Mouse (Mus musculus): ENCODE measurements around the gene Hnf1b.

Hnf1b gene

DNA sequence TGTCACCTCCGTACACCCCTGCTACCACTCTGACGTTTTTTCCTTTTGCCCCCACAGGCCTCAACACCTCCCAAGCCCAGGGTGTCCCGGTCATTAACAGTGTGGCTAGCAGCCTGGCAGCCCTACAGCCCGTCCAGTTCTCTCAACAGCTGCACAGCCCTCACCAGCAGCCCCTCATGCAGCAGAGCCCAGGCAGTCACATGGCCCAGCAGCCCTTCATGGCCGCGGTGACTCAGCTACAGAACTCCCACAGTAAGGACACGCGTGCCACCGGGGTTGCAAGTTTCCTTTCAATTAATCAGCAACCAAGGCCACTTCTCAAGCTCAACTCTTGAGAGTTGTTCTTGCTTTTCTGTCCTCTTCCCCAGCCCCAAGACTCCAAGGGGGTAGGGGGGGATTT lies 43.5 kb downstream of the Hnf1b start:
- DNase-seq (ENCODE audit: low spot score in 2 of 2), result no peak

DNA sequence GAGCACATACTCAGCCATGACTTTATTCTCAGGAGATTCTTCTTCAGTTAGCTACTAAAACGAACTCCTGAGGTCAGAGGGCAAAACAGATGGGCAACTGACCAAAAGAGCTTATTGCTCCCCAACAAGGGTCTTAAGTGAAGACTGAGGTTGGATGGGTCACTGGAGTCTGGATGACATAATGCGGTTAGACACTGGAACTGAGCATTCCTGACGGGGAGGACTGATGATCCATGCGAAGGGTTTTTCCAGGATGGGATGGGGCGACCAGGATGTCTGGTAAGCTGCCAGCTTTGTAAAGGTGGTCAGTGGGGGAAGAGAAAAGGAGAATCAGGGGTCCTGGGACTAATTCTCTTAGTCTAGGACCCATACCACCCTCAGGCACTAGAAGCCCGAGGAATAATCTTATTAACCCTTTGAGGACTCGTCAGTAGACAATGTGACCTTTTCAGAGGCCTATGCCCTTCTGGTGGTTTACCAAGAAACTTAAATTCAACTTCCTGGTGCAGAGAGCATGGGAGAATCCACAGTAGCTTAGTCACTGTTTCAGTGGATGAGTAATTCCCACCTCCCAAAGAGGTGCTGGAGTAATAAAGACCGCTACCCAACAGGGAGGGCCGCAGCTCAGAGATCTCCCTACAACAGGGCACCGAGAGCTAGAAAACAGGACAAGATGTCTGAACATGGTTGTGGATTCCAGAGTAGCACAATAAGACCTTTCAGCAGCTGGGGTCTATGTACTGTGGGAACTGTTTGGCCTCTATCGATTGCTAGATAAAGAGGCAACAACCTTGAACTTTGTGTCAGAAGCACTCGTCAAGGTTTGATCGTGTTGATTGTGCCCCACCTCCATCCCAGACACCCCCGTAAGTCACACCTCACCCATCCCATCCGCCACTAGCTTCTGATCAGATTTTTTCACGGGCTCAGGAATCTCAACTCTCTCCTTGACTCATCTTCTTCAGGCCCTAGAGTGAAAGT lies 46.9 kb downstream of the Hnf1b start:
- no peak for DNase-seq (ENCODE audit: low spot score in 2 of 2)

DNA sequence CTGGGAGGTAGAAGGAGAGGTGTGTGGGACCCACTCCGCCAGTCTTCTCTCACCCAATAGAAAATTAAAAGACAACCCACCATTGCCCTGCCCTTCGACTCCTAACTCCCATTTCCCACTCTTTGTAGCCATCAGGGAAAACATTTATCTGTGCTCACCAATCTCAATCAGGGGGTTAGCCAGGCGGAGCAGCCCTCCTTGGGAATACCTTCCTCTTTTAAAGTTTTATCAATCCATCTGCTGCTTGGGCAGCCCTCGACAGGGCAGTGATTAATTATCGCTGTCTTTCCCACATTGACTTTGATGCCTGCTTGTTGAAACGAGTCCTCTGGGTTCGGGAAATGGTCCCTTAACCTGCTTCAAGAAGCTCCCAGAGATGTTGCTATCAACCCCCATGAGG lies 47.7 kb downstream of the Hnf1b start:
- DNase-seq (ENCODE audit: low spot score in 2 of 2), result no peak

DNA sequence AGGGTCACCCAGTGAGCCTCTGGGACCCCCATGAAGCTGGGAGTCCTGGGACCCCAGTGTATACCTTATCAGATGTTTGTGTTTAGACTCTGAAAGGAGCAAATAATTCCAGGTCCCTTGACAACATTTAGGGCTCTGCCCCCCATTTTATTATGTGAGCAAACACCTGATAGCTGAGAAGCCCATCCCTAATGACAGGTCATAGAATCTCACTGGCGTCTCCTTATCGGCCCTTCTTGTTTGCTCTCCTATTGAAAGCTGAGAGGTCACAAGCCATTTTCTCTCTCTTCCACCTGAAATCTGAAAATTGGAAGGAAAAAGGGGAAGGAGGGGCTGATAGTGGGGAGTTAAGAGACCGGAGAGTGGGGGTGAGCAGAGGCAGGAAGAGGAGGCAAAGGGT lies 52.9 kb downstream of the Hnf1b start:
- DNase-seq (ENCODE audit: low spot score in 2 of 2), result no peak

DNA sequence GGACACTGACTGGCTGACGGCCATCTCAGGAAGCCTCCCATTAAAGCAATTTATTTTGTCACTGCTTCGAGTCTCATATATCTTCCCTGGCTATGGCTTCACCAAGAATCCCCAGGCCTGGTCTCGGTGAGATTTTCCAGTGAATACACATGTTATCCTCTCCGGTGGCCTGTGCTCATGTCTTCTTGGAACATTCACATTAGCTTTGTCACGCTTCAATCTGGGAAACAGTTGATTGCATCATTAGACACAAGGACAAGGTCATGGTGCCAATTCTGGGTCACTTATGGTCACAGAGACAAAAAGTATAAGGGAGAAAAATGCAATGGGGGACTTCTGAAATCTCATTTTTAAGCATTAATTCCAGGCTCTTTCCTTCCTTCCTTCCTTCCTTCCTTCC lies 55.9 kb downstream of the Hnf1b start:
- DNase-seq (ENCODE audit: low spot score in 2 of 2), result no peak

DNA sequence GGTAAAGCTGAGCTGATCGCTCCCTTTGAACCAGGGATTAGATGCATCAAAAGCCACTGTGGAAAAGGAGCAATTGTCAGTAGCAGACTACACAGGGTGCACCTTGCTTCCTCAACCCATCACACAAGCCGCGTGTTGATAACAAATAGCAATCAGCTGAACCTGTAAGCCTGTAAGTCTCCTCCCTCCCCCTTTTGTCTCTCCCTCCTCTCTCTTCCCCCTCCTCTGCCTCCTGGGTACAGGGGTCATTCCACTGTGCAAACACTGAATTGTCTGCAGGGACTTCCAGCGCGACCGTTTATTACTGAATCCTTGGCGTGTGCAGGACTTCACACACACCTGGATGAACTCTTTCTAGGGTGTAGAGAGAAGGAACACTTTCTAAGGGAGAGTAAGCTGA lies 58.5 kb downstream of the Hnf1b start:
- DNase-seq (ENCODE audit: low spot score in 2 of 2), result no peak

DNA sequence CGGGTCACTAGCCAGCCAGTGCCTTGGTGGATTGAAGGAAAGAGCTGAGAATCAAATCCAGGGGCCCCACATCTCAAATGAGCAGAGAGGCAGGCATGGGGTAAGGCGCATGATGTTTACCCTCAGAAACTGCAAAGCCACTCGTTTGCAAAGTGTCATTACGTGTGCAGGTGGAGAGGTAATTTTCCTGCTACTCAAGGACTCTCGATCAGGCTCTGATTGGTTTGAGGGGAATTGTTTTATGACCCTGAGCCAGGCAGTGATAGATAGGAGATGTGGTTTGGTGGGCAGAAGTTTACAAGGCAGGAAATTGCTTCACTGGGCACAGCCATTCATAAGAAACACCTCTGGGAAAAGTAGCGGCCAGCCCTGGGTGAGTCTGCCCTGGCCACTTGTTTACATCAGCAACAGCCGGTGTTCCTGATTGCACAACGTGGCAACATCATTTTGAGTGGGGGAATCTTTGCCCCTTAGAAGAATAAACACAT lies 64.0 kb downstream of the Hnf1b start:
- DNase-seq (ENCODE audit: low spot score in 2 of 2), result no peak

DNA sequence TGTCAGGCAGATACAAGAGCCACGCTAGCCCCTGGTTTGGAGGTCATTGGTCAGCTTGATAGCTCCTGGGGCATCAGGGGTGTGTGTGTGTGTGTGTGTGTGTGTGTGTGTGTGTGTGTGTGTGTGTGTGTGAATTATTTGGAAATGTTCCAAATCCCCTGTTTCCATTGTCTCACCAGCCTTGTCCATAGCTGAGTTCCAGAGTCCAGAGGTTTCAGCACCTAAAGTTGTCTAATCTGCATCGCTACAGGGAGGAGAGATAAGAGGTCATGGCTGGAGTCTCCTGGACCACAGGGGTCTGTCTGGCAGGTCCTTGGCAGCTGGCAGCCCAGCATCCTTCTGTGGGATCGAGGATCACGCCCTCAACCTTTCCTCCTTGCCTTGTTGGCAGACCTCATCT lies 64.6 kb downstream of the Hnf1b start:
- DNase-seq (ENCODE audit: low spot score in 2 of 2), result no peak

DNA sequence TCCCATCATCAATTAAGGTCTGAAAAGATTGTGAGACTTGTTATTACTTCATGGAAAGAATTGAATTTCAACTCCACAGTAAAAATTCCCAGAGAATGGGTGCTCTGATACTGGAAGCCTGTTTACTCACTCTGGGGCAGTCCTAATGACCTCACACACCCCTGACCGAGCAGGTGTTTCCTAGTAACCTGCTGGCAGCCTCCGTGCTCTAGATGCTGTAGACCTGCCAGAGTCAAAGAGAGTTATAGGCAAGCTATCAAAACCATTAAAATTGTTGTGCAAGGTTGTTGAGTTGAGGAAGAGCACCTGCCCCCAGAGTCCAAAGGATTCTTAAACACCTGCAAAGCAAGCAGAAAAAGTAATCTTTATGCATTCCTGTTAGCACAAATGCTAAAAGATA lies 72.7 kb downstream of the Hnf1b start:
- no peak for DNase-seq (ENCODE audit: low spot score in 2 of 2)

DNA sequence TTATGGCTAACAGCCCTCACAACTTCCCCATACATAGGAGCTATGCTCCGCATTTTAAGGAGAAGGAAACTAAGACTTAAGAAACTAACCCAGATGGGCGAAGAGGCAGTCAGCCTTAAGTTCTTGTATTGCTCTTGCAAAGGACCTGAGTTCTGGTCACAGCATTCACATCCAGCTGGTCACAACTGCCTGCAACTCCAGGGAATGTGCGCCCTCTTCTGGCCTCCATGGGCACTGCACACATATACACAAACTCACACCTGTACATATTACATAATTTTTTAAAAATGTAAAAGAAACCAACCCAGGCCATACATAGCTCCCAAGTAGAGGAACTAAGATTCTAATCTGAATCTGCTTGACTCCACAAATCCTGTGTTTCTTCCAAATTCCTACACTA lies 77.2 kb downstream of the Hnf1b start:
- DNase-seq (ENCODE audit: low spot score in 2 of 2), result no peak

DNA sequence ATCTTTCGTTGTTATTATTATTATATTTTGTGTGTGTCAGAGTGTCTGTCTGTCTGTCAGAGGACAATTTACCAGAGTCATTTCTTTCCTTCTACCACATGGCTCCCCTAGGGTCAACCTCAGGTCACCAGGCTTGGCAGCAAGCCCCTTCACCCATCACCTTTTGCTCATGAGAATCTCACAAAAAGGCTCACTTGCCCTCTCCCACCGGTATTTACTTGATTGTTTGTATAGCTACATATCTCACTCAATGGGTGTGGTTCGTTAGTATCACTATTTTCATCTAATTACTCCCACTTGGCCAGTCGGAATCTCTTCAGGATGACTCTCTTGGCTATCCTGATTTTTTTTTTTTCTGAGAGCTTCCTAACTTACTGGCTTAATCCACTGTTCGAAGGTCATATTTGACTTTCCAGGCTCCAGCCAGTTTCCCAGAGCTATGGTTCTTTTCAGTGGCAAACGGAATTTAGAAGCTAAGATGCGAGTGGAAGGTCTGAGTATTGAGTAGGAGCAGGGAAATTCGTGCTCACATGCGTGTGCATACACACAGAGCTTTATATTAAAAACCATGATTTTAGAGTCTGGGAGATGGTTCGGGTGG lies 82.7 kb downstream of the Hnf1b start:
- DNase-seq (ENCODE audit: low spot score in 2 of 2), result no peak

DNA sequence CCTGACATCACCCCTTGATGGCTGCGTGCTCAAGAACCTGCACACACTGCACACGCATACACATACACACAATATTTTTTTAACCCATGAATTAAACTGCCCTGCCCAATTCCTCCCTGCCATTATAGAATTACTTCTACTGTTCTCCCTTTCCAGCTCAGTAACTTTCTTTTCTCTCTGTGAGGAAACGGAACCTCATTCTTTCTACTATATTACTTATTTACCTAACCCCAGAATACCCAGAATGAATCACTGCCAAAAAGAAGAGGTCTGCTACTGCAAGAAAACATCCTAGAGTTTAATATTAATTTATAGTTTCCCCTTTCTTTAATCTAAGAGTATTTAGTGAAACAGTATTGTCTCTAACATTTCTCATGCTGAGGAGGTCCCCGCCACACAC lies 83.5 kb downstream of the Hnf1b start:
- no peak for DNase-seq (ENCODE audit: low spot score in 2 of 2)

DNA sequence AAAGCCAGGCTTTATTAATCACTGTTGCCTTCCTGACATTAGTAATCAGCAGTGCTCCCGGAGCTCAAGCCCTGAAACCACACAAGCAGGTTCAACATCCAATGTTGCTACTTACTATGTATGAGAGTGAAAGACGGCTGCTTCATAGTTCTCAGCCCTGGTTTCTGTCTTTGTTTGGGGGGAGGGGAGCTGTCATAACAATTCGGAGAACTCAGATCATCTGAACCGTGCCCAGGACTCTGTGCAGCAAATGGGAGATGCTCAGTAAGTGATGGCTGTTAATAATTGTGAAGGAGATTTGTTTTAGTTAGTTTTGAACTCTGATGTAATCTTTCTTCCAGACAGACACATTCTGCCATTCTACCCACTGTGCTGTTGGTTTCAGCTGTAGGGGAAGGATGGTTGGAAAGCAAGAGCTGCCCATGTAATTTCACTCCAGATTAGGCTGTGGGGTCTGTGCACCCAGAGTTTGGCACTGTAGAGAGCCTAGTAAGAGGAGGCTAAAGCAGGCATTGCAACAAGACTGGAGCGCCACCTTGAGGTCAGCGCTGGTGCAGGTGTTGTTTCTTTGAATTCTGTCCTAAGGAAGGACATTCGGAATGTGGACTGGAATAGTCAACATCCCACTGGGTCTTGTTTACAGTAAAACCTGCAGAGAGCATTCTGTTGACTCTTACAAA lies 86.3 kb downstream of the Hnf1b start:
- DNase-seq (ENCODE audit: low spot score in 2 of 2), result peak; percentile 67 to 75

DNA sequence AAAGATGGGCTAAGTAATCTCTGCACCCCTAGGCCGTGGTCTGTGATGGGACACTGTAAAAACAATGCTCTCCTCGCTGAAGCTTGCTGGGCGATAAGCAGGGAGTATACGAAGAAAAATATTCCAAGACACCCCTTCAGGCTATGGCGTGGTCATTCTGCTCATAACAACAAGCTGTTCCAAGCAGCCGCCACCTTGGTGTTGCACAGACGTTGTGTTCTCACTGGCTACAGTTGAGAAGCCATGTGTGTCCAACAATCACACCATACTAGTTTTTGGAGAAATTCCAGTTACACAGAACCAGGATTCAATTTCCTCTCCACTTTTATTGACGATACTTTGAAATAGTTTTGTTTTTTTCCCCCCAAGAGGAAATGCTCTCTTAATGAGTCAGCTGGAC lies 88.7 kb downstream of the Hnf1b start:
- DNase-seq (ENCODE audit: low spot score in 2 of 2), result no peak

DNA sequence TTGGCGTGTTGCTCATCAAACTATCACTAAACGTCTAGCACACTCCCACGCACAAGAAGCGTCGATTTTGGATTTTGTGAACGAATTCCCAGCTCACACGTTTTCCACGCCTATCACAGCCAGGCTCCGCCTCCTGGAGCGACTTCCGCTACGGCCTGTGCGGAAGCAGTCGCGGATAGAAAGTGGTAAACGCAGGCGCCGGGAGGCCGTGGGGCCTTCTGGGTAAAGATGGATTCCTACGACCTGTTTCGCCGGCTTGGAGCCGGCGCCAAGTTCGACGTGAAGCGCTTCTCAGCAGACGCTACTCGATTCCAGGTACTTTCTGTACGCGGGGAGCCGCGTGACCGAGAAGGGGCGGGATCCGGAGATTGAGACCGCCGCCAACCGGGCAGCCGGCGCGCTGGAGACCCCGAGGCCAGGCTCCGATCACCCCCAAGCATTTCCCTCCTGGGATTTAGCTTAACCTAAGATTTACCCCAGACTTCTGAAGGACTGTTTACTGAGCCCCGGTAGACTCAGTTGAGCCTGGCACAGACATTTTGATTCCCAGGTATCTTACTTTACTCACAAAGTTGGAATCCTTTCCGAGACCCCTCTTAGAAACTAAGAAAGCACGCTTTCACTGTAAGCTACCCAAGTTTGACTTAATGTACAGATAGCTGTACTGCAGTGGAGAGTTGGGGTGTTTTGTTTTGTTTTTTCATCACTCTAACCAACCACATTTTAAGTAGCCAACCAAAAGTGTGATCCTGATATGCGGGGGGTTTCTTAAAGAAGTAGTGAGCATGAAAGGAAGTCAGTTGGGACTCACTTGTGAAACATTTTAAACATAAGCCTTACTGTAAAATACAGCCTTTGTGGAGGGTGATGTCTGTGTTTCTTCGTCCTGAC lies 92.3 kb downstream of the Hnf1b start, which contains the start of gene Ddx52:
Gene Ddx52, plus strand, starts transcription at position 113 of the 891 bp plus-strand sequence.
- peak; percentile 77 to 91 for DNase-seq (ENCODE audit: low spot score in 2 of 2)

Measured in urinary bladder, postnatal 36 days (tissue).